Mouse (Mus musculus) MEL (cell line): ENCODE measurements at regions not wholly inside any gene's neighbourhood (a gene's known extent, or its start where the extent isn't known, plus 50 kb on each side); places are given as distances from the start of the nearest gene placed in this dataset.

Source experiments
- DNase-seq: peaks from one replicate; pipeline ENCODE4 v3.0.0; 2011; ENCODE audit warnings: low read depth, low spot score
- H3K27ac ChIP-seq: 2 replicates; pipeline ENCODE4 v1.5.1; 2012; ENCODE audit warnings: low read depth, mild to moderate bottlenecking, control low read depth, low read length, moderate library complexity; ENCODE audit not compliant: control insufficient read depth
- H3K27me3 ChIP-seq, 2 experiments: fragments of 150-350 bp in 1 of 2; sonication (generic) in 1 of 2; 2 replicates each; pipeline ENCODE4 v1.6.1; 2012; ENCODE audit warnings: low read length in 2 of 2, mild to moderate bottlenecking in 2 of 2, improper control_type of control experiment in 1 of 2, moderate library complexity in 1 of 2; ENCODE audit not compliant: insufficient read depth in 2 of 2, control insufficient read depth in 1 of 2
- H3K36me3 ChIP-seq, 2 experiments: 2 replicates each; pipeline ENCODE4 v1.6.1; 2012 to 2014; ENCODE audit warnings: low read length in 2 of 2, improper control_type of control experiment in 1 of 2, inconsistent platforms in 1 of 2, mild to moderate bottlenecking in 1 of 2; ENCODE audit not compliant: insufficient read depth in 2 of 2, control insufficient read depth in 1 of 2
- H3K4me1 ChIP-seq, 2 experiments: fragments of 150-350 bp in 1 of 2; sonication (generic) in 1 of 2; 2 replicates each; pipeline ENCODE4 v1.6.1; 2012; ENCODE audit warnings: low read length in 2 of 2, improper control_type of control experiment in 1 of 2, mild to moderate bottlenecking in 1 of 2; ENCODE audit not compliant: insufficient read depth in 2 of 2, control insufficient read depth in 1 of 2
- H3K4me3 ChIP-seq, 2 experiments: fragments of 150-350 bp in 1 of 2; sonication (generic) in 1 of 2; 2 replicates each; pipeline ENCODE4 v1.5.1; 2012; ENCODE audit warnings: low read depth in 2 of 2, low read length in 2 of 2, mild to moderate bottlenecking in 2 of 2, moderate library complexity in 2 of 2, control low read depth in 1 of 2, improper control_type of control experiment in 1 of 2; ENCODE audit not compliant: control insufficient read depth in 1 of 2, insufficient read depth in 1 of 2
- H3K79me2 ChIP-seq: 2 replicates; pipeline ENCODE4 v1.6.1; 2012; ENCODE audit warnings: mild to moderate bottlenecking, low read length, moderate library complexity; ENCODE audit not compliant: control insufficient read depth, poor library complexity, insufficient read depth
- H3K9ac ChIP-seq: 2 replicates; pipeline ENCODE4 v1.6.1; 2012; ENCODE audit warnings: low read depth, mild to moderate bottlenecking, control low read depth, low read length, moderate library complexity; ENCODE audit not compliant: control insufficient read depth, poor library complexity, severe bottlenecking
- H3K9me3 ChIP-seq: fragments of 150-350 bp; sonication (generic); replicated peaks from 2 replicates; pipeline ENCODE4 v1.6.1; 2012; ENCODE audit warnings: mild to moderate bottlenecking, low read length, improper control_type of control experiment, moderate library complexity; ENCODE audit not compliant: insufficient read depth
- BHLHE40 ChIP-seq: IDR thresholded peaks from 2 replicates; pipeline ENCODE4 v1.6.1; 2012; ENCODE audit warnings: low read depth, mild to moderate bottlenecking, inconsistent platforms, low read length, improper control_type of control experiment, borderline replicate concordance
- EP300 ChIP-seq, 2 experiments: IDR thresholded peaks; 2 replicates each; pipeline ENCODE4 v1.6.1; 2011; ENCODE audit warnings: improper control_type of control experiment in 2 of 2, low read length in 2 of 2, low read depth in 1 of 2, mild to moderate bottlenecking in 1 of 2
- GABPA ChIP-seq: IDR thresholded peaks from 2 replicates; pipeline ENCODE4 v1.6.1; 2012; ENCODE audit warnings: low read depth, mild to moderate bottlenecking, inconsistent platforms, low read length, improper control_type of control experiment, moderate library complexity
- GATA1 ChIP-seq: IDR thresholded peaks from 2 replicates; pipeline ENCODE4 v1.6.1; 2011; ENCODE audit warnings: low read depth, low read length, improper control_type of control experiment
- HCFC1 ChIP-seq: IDR thresholded peaks from 2 replicates; pipeline ENCODE4 v1.6.1; 2012; ENCODE audit warnings: low read depth, mild to moderate bottlenecking, inconsistent platforms, low read length, improper control_type of control experiment, moderate library complexity
- JUND ChIP-seq: IDR thresholded peaks from 2 replicates; pipeline ENCODE4 v1.6.1; 2011; ENCODE audit warnings: low read depth, mild to moderate bottlenecking, improper control_type of control experiment, low read length
- KAT2A ChIP-seq: conservative IDR thresholded peaks from 2 replicates; pipeline ENCODE4 v1.6.1; 2012; ENCODE audit warnings: low read depth, low read length, improper control_type of control experiment, inconsistent platforms
- MAFK ChIP-seq: IDR thresholded peaks from 2 replicates; pipeline ENCODE4 v1.6.1; 2011; ENCODE audit warnings: low read depth, mild to moderate bottlenecking, low read length, improper control_type of control experiment, borderline replicate concordance
- MAZ ChIP-seq: IDR thresholded peaks from 2 replicates; pipeline ENCODE4 v1.6.1; 2012; ENCODE audit warnings: low read depth, mild to moderate bottlenecking, inconsistent platforms, low read length, improper control_type of control experiment
- MEF2A ChIP-seq: IDR thresholded peaks from 2 replicates; pipeline ENCODE4 v1.6.1; 2014; ENCODE audit warnings: low read depth, mild to moderate bottlenecking, inconsistent platforms, low read length, improper control_type of control experiment; ENCODE audit not compliant: poor library complexity, insufficient replicate concordance, severe bottlenecking; ENCODE audit errors: extremely low read depth
- MXI1 ChIP-seq: IDR thresholded peaks from 2 replicates; pipeline ENCODE4 v1.6.1; 2011; ENCODE audit warnings: mild to moderate bottlenecking, low read depth, low read length, improper control_type of control experiment
- MYB ChIP-seq: IDR thresholded peaks from 2 replicates; pipeline ENCODE4 v1.6.1; 2011; ENCODE audit warnings: mild to moderate bottlenecking, low read depth, low read length, improper control_type of control experiment
- MYC ChIP-seq: IDR thresholded peaks from 2 replicates; pipeline ENCODE4 v1.6.1; 2011; ENCODE audit warnings: low read depth, mild to moderate bottlenecking, low read length, improper control_type of control experiment, moderate library complexity
- NELFE ChIP-seq: IDR thresholded peaks from 2 replicates; pipeline ENCODE4 v1.6.1; 2011; ENCODE audit warnings: low read depth, low read length, improper control_type of control experiment
- NRF1 ChIP-seq: IDR thresholded peaks from 2 replicates; pipeline ENCODE4 v1.6.1; 2014; ENCODE audit warnings: low read depth, mild to moderate bottlenecking, inconsistent platforms, low read length, improper control_type of control experiment, moderate library complexity; ENCODE audit not compliant: poor library complexity, insufficient read depth, severe bottlenecking
- POLR2AphosphoS2 ChIP-seq: IDR thresholded peaks from 2 replicates; pipeline ENCODE4 v1.6.1; 2011; ENCODE audit warnings: low read length, improper control_type of control experiment
- RCOR1 ChIP-seq: IDR thresholded peaks from 2 replicates; pipeline ENCODE4 v1.6.1; 2012; ENCODE audit warnings: low read depth, mild to moderate bottlenecking, inconsistent platforms, low read length, improper control_type of control experiment
- SIN3A ChIP-seq: IDR thresholded peaks from 2 replicates; pipeline ENCODE4 v1.6.1; 2012; ENCODE audit warnings: low read length, improper control_type of control experiment, inconsistent platforms
- TAL1 ChIP-seq: IDR thresholded peaks from 2 replicates; pipeline ENCODE4 v1.6.1; 2012; ENCODE audit warnings: mild to moderate bottlenecking, inconsistent platforms, low read length, moderate library complexity, mixed read lengths
- USF2 ChIP-seq, 2 experiments: IDR thresholded peaks; 2 replicates each; pipeline ENCODE4 v1.6.1; 2011 to 2012; ENCODE audit warnings: improper control_type of control experiment in 2 of 2, low read length in 2 of 2, borderline replicate concordance in 1 of 2, inconsistent platforms in 1 of 2, low read depth in 1 of 2, mild to moderate bottlenecking in 1 of 2; ENCODE audit not compliant: insufficient read depth in 1 of 2
- ZC3H11A ChIP-seq: IDR thresholded peaks from 2 replicates; pipeline ENCODE4 v1.6.1; 2012; ENCODE audit warnings: low read depth, mild to moderate bottlenecking, inconsistent platforms, low read length, improper control_type of control experiment
- ZKSCAN1 ChIP-seq: IDR thresholded peaks from 2 replicates; pipeline ENCODE4 v1.6.1; 2012; ENCODE audit warnings: low read depth, mild to moderate bottlenecking, inconsistent platforms, low read length, improper control_type of control experiment, moderate library complexity
- ZNF384 ChIP-seq: IDR thresholded peaks from 2 replicates; pipeline ENCODE4 v1.6.1; 2012; ENCODE audit warnings: low read depth, mild to moderate bottlenecking, inconsistent platforms, low read length, improper control_type of control experiment

DNA sequence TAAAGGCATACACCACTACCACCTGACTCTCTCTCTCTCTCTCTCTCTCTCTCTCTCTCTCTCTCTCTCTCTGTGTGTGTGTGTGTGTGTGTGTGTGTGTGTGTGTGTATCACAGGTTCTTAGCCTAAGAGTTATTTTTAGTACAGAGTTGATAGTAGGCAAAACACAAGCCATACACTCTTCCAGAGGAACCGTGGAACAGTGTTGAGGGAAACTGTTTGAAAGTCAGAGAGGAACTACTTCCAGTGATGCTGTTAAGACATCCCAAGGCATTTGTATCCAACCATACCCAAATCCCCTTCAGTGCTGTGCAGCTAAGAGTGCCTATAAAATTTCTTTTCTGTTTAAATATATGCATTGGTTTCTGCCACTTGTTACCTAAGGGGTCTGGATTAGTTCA, 68.3 kb upstream of the Akap13 start:
- no peak overlapping the region for H3K27ac ChIP-seq
- no peak for TF ChIP-seq JUND
- no peak for TF ChIP-seq POLR2AphosphoS2
- TF ChIP-seq HCFC1, result no peak
- no peak for TF ChIP-seq MEF2A
- TF ChIP-seq, all 39 proteins: peak for 0
- H3K27me3 ChIP-seq, result no peaks in the 10 kb centered on the region
- H3K79me2 ChIP-seq, result no peaks in the 10 kb centered on the region
- no peak overlapping the region for H3K4me3 ChIP-seq
- peaks cover 9 to 10% of the 10 kb centered on the region in 2 experiments for H3K4me1 ChIP-seq
- H3K9ac ChIP-seq, result no peak overlapping the region
- DNase-seq, result no peak
- no peaks in the 10 kb centered on the region for H3K9me3 ChIP-seq
- H3K36me3 ChIP-seq, result peaks cover 0 to 13% of the 10 kb centered on the region in 2 experiments; a peak in 2 of 4 replicates

DNA sequence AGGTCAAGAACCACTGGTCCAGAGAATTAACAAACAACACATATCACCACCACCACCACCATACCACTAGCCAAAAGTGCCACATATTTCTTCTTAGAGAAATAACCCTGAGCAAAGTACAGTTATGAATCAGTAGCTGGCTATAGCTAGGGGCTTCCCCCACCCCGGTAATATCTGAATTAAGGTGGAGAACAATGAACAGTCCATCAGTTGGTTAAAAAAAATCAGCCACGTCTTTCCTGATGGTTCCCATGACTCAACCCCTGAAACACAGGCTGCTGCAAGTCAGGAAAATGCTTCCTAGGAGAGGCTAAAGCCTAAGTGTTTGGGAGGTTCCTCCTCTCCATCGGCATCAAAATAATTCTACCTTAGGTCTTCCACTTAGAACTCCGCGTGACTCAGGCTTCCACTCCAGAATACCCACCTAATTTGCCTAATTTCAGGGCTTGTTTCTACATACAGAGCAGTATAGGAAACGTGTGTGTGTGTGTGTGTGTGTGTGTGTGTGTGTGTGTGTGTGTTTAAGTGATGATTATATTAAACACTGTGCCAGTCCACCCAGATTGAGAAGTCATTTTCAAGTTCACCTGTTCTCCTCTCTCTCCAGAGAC, 67.4 kb upstream of the Akap13 start:
- no peak for TF ChIP-seq MYB
- no peak for TF ChIP-seq EP300 (IDR thresholded peaks at IDR 0.05; ENCODE audit: low read depth in 1 of 2, low read length in 2 of 2)
- no peak for TF ChIP-seq NELFE
- TF ChIP-seq TAL1, result no peak
- Histone ChIP-seq H3K79me2 (no peaks in the 10 kb centered on the region), H3K9ac (no peak overlapping the region), H3K27ac (no peak overlapping the region), H3K4me1 (peaks cover 9 to 10% of the 10 kb centered on the region in 2 experiments), H3K9me3 (no peaks in the 10 kb centered on the region), H3K4me3 (no peak overlapping the region), H3K36me3 (peaks cover 0 to 13% of the 10 kb centered on the region in 2 experiments; a peak in 2 of 4 replicates), H3K27me3 (no peaks in the 10 kb centered on the region)
- no peak for DNase-seq

DNA sequence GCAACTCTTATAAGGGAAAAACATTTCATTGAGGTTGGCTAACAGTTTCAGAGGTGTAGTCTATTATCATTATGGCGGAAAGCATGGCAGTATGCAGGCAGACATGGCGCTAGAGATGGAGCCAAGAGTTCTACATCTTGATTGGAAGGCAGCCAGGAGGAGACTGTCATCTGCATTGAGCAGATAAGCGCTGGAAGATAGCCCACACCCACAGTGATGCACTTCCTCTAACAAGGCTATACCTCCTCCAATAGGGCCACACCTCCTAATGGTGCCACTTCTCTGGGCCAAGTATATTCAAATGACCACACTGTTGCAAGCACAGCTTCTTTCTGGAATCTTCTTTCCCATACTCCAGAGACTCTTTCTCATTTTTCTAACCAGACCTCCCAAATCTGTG, 65.2 kb upstream of the Akap13 start:
- Histone ChIP-seq H3K9ac (no peak overlapping the region), H3K9me3 (no peaks in the 10 kb centered on the region), H3K36me3 (peaks cover 0 to 13% of the 10 kb centered on the region in 2 experiments; a peak in 2 of 4 replicates), H3K27ac (peak overlapping the region; percentile 92), H3K4me3 (peak overlapping the region in 1 of 2 experiments; percentile 23; a peak in 2 of 4 replicates), H3K4me1 (peaks cover 9 to 10% of the 10 kb centered on the region in 2 experiments), H3K79me2 (no peaks in the 10 kb centered on the region), H3K27me3 (no peaks in the 10 kb centered on the region)
- peak; percentile 96 for DNase-seq
- TF ChIP-seq ZKSCAN1 (no peak), ZNF384 (0 out of 2 replicates have a peak, but pooled peaks have one; percentile 47), USF2 (IDR thresholded peaks at IDR 0.05; ENCODE audit: borderline replicate concordance in 1 of 2, insufficient read depth in 1 of 2, low read depth in 1 of 2, low read length in 2 of 2) (no peak), RCOR1 (peak; percentile 79), JUND (no peak), MYC (peak; percentile 58; the same call in 1 of the 2 replicates), GATA1 (peak; percentile 98), EP300 (IDR thresholded peaks at IDR 0.05; ENCODE audit: low read depth in 1 of 2, low read length in 2 of 2) (peak; percentile 90 to 91), TAL1 (peak; percentile 96), ZC3H11A (no peak), SIN3A (0 out of 2 replicates have a peak, but pooled peaks have one; percentile 45), MAZ (no peak), KAT2A (no peak), MXI1 (peak; percentile 31; the same call in 1 of the 2 replicates), NRF1 (no peak), MAFK (no peak), BHLHE40 (0 out of 2 replicates have a peak, but pooled peaks have one; percentile 13), GABPA (no peak), MYB (no peak)
